Mouse (Mus musculus) C2C12 (cell line): ENCODE measurements around the gene Prr12.
A peak's percentile ranks its signal among the peaks of the same experiment; 100 is the strongest.

Experiments used
- CEBPB ChIP-seq: IDR thresholded peaks from one replicate; pipeline ENCODE4 v1.6.1; 2011; ENCODE audit warnings: low read depth, mild to moderate bottlenecking, control low read depth, moderate library complexity
- CTCF ChIP-seq: IDR thresholded peaks from one replicate; pipeline ENCODE4 v1.5.1; 2011; ENCODE audit not compliant: control insufficient read depth, insufficient read depth, insufficient read length
- MAX ChIP-seq: IDR thresholded peaks from one replicate; pipeline ENCODE4 v1.6.1; 2011; ENCODE audit warnings: mild to moderate bottlenecking, control low read depth
- MYOD1 ChIP-seq: IDR thresholded peaks from one replicate; pipeline ENCODE4 v1.6.1; 2011; ENCODE audit warnings: low read depth; ENCODE audit not compliant: control insufficient read depth, insufficient read length
- MYOG ChIP-seq: IDR thresholded peaks from one replicate; pipeline ENCODE4 v1.6.1; 2011; ENCODE audit not compliant: control insufficient read depth, insufficient read length; ENCODE audit errors: extremely low read depth
- USF1 ChIP-seq: IDR thresholded peaks from one replicate; pipeline ENCODE4 v1.6.1; 2011; ENCODE audit warnings: low read depth, mild to moderate bottlenecking, control low read depth, moderate library complexity

- TF ChIP-seq CTCF (peak; percentile 38), USF1 (peak; percentile 0), MAX (peak; percentile 40), MYOD1 (no peak), MYOG (no peak), CEBPB (no peak)
Observed at GRCm38 (mm10) chr7:44985595-44986191, 67.0 kb downstream of the Prr12 start.
